Mouse (Mus musculus): ENCODE results near the gene Sufu.

The Sufu gene

GRCm38 (mm10) chr19:46434591-46434990, 37.9 kb downstream of the Sufu start:
- DNase-seq = no peak

GRCm38 (mm10) chr19:46435492-46435891, 38.8 kb downstream of the Sufu start:
- no peak for DNase-seq

GRCm38 (mm10) chr19:46443509-46443908, 46.8 kb downstream of the Sufu start:
- DNase-seq = no peak

GRCm38 (mm10) chr19:46444209-46444608, 47.5 kb downstream of the Sufu start:
- peak in 1 of 2 experiments; percentile 53 for DNase-seq

- no peak for DNase-seq
Measured at GRCm38 (mm10) chr19:46445641-46446040, 48.9 kb downstream of the Sufu start.

- no peak for DNase-seq
Measured at GRCm38 (mm10) chr19:46446436-46447020, 49.8 kb downstream of the Sufu start.

GRCm38 (mm10) chr19:46447110-46447509, 50.4 kb downstream of the Sufu start:
- no peak for DNase-seq

- DNase-seq = no peak
Measured at GRCm38 (mm10) chr19:46447911-46448310, 51.2 kb downstream of the Sufu start.

- DNase-seq = no peak
Measured at GRCm38 (mm10) chr19:46449261-46450005, 52.7 kb downstream of the Sufu start.

GRCm38 (mm10) chr19:46452052-46452827, 55.5 kb downstream of the Sufu start:
- DNase-seq = peak in 1 of 2 experiments; percentile 48

GRCm38 (mm10) chr19:46452916-46453315, 56.2 kb downstream of the Sufu start:
- DNase-seq = no peak

- DNase-seq = no peak
Measured at GRCm38 (mm10) chr19:46454126-46454880, 57.6 kb downstream of the Sufu start.

GRCm38 (mm10) chr19:46455032-46455431, 58.3 kb downstream of the Sufu start:
- DNase-seq = no peak

GRCm38 (mm10) chr19:46455556-46455955, 58.9 kb downstream of the Sufu start:
- no peak for DNase-seq

GRCm38 (mm10) chr19:46456018-46456735, 59.5 kb downstream of the Sufu start:
- DNase-seq = no peak

GRCm38 (mm10) chr19:46457798-46458197, 61.1 kb downstream of the Sufu start:
- DNase-seq = no peak

- DNase-seq = no peak
Measured at GRCm38 (mm10) chr19:46459256-46459655, 62.6 kb downstream of the Sufu start.

- DNase-seq = no peak
Measured at GRCm38 (mm10) chr19:46459889-46460288, 63.2 kb downstream of the Sufu start.

- DNase-seq = no peak
Measured at GRCm38 (mm10) chr19:46462574-46462973, 65.9 kb downstream of the Sufu start.

GRCm38 (mm10) chr19:46463446-46463845, 66.8 kb downstream of the Sufu start:
- DNase-seq = no peak

GRCm38 (mm10) chr19:46466160-46466559, 69.5 kb downstream of the Sufu start:
- peak; percentile 68 to 76 for DNase-seq

- DNase-seq = peak; percentile 30 to 38
Measured at GRCm38 (mm10) chr19:46467051-46467503, 70.4 kb downstream of the Sufu start.

All from spleen, adult 18-20 months (tissue).